Mouse (Mus musculus) bone marrow, adult 2 months (tissue): ENCODE data around the gene Pcdh18. TPM values are rescaled to one million over a fixed set of nuclear protein-coding genes. Genes with fewer than 3 reads are reported as not detected.

Source experiments
- H3K27ac ChIP-seq: fragments of 200-500 bp; 2 replicates; pipeline ENCODE4 v1.5.1; 2012; ENCODE audit warnings: low read depth, mild to moderate bottlenecking, control low read depth, inconsistent platforms, low read length; ENCODE audit not compliant: control insufficient read depth, poor library complexity, insufficient read depth
- H3K4me1 ChIP-seq: fragments of 200-500 bp; 2 replicates; pipeline ENCODE4 v1.6.1; 2011; ENCODE audit warnings: low read length; ENCODE audit not compliant: control insufficient read depth, insufficient read depth
- H3K4me3 ChIP-seq: fragments of 200-500 bp; replicated peaks from 2 replicates; pipeline ENCODE3; 2011; ENCODE audit warnings: mild to moderate bottlenecking, low read depth, low read length, control low read depth; ENCODE audit not compliant: control insufficient read depth
- CTCF ChIP-seq: fragments of 200-500 bp; IDR thresholded peaks from 2 replicates; pipeline ENCODE4 v1.5.1; 2011; ENCODE audit warnings: low read length, control low read depth; ENCODE audit not compliant: control insufficient read depth, insufficient read depth
- POLR2A ChIP-seq: fragments of 200-500 bp; IDR thresholded peaks from 2 replicates; pipeline ENCODE4 v1.6.1; 2011; ENCODE audit warnings: low read depth, mild to moderate bottlenecking, control low read depth, low read length, borderline replicate concordance; ENCODE audit not compliant: control insufficient read depth
- WGBS: fragments of 180-500 bp; shearing (Covaris S2); methylation state at CpG from one replicate; pipeline ENCODE4 v1.1.7; 2018; 5-methylcytosine and 5-hydroxymethylcytosine counted together
- polyA plus RNA-seq: library from polyadenylated mRNA; stranded (reverse); fragments of >200 nt; gene quantifications from 2 replicates; pipeline ENCODE4 v1.2.4, GENCODE M21; 2011; ENCODE audit warnings: low replicate concordance; ENCODE audit not compliant: missing spikeins, insufficient read depth, insufficient read length

Gene Pcdh18
- 0.57 TPM in 1 of 2 replicates, not detected in the other for polyA plus RNA-seq

- Histone ChIP-seq H3K4me3 (no peak within 1 kb of the TSS), H3K27ac (no peak within 1 kb of the TSS), H3K4me1 (no peaks in the 10 kb centered on the region)
- no peak for TF ChIP-seq CTCF
- no peak for TF ChIP-seq POLR2A
- under 1% methylated on average over 41 of the region's 43 CpGs for WGBS
Observed at GRCm38 (mm10) chr3:49756870-49757625, at the start of gene Pcdh18. Gene Pcdh18, minus strand, starts transcription at chr3:49757325.

- Histone ChIP-seq H3K27ac (no peak overlapping the region), H3K4me3 (no peak overlapping the region), H3K4me1 (no peaks in the 10 kb centered on the region)
- TF ChIP-seq POLR2A (no peak), CTCF (no peak)
- 53% methylated on average over 2 of the region's 2 CpGs for WGBS
Observed at GRCm38 (mm10) chr3:49806823-49807222, 49.7 kb upstream of the Pcdh18 start.

GRCm38 (mm10) chr3:49805511-49805910 is 48.4 kb upstream of the Pcdh18 start:
- WGBS, result 89% methylated on average over 1 of the region's 1 CpGs
- TF ChIP-seq POLR2A (no peak), CTCF (no peak)

GRCm38 (mm10) chr3:49788296-49788695 is 31.2 kb upstream of the Pcdh18 start:
- H3K27ac ChIP-seq, result no peak overlapping the region
- 61% methylated on average over 2 of the region's 2 CpGs for WGBS
- no peaks in the 10 kb centered on the region for H3K4me1 ChIP-seq
- TF ChIP-seq POLR2A (no peak), CTCF (no peak)
- H3K4me3 ChIP-seq, result no peak overlapping the region

More at GRCm38 (mm10) chr3:49805511-49805910, 48.4 kb upstream of the Pcdh18 start:
- H3K4me1 ChIP-seq, result no peaks in the 10 kb centered on the region
- H3K27ac ChIP-seq, result no peak overlapping the region
- no peak overlapping the region for H3K4me3 ChIP-seq

- H3K4me1 ChIP-seq, result no peaks in the 10 kb centered on the region
- TF ChIP-seq CTCF, result no peak
- no peak for TF ChIP-seq POLR2A
- 63% methylated on average over 4 of the region's 4 CpGs for WGBS
- no peak overlapping the region for H3K4me3 ChIP-seq
- no peak overlapping the region for H3K27ac ChIP-seq
Observed at GRCm38 (mm10) chr3:49787719-49788118, 30.6 kb upstream of the Pcdh18 start.

- no peak for TF ChIP-seq POLR2A
- no peak for TF ChIP-seq CTCF
- Histone ChIP-seq H3K4me1 (no peaks in the 10 kb centered on the region), H3K4me3 (no peak overlapping the region), H3K27ac (no peak overlapping the region)
- 49% methylated on average over 3 of the region's 3 CpGs for WGBS
Observed at GRCm38 (mm10) chr3:49768992-49769738, 12.0 kb upstream of the Pcdh18 start.

GRCm38 (mm10) chr3:49762711-49763110 is 5.6 kb upstream of the Pcdh18 start:
- Histone ChIP-seq H3K4me1 (no peaks in the 10 kb centered on the region), H3K4me3 (no peak overlapping the region), H3K27ac (no peak overlapping the region)
- 78% methylated on average over 5 of the region's 5 CpGs for WGBS
- TF ChIP-seq POLR2A, result no peak
- no peak for TF ChIP-seq CTCF

GRCm38 (mm10) chr3:49761971-49762370 is 4.8 kb upstream of the Pcdh18 start:
- H3K4me1 ChIP-seq, result no peaks in the 10 kb centered on the region
- TF ChIP-seq CTCF (no peak), POLR2A (no peak)
- H3K4me3 ChIP-seq, result no peak overlapping the region
- no peak overlapping the region for H3K27ac ChIP-seq
